Mouse (Mus musculus) hindbrain, embryonic 10.5 days (tissue): ENCODE data around the gene Plcd3. TPM values are rescaled to one million over a fixed set of nuclear protein-coding genes. Genes with fewer than 3 reads are reported as not detected.
A peak's percentile ranks its signal among the peaks of the same experiment; 100 is the strongest.

Experiments
- DNase-seq: peaks from one replicate; pipeline ENCODE4 v3.0.0-alpha.2; 2017; ENCODE audit warnings: low spot score
- H3K27ac ChIP-seq: fragments of 300-500 bp; sonication (generic); 2 replicates; pipeline ENCODE4 v1.5.1; 2016; ENCODE audit warnings: mild to moderate bottlenecking, moderate library complexity
- H3K27me3 ChIP-seq: fragments of 300-500 bp; sonication (generic); 2 replicates; pipeline ENCODE4 v1.6.1; 2016; ENCODE audit warnings: mild to moderate bottlenecking; ENCODE audit not compliant: poor library complexity, insufficient read depth, severe bottlenecking
- H3K36me3 ChIP-seq: fragments of 300-500 bp; sonication (generic); 2 replicates; pipeline ENCODE4 v1.6.1; 2016; ENCODE audit warnings: mild to moderate bottlenecking, moderate library complexity
- H3K4me1 ChIP-seq: fragments of 300-500 bp; sonication (generic); replicated peaks from 2 replicates; pipeline ENCODE4 v1.6.1; 2016; ENCODE audit warnings: mild to moderate bottlenecking
- H3K4me3 ChIP-seq: fragments of 300-500 bp; sonication (generic); 2 replicates; pipeline ENCODE4 v1.5.1; 2016; ENCODE audit warnings: mild to moderate bottlenecking, moderate library complexity
- H3K9me3 ChIP-seq: fragments of 300-500 bp; sonication (generic); 2 replicates; pipeline ENCODE4 v1.6.1; 2016; ENCODE audit warnings: mild to moderate bottlenecking, moderate library complexity
- WGBS: fragments of 180-500 bp; shearing (Covaris S2); methylation state at CpG from one replicate; pipeline ENCODE4 v1.1.7; 2016; 5-methylcytosine and 5-hydroxymethylcytosine counted together
- polyA plus RNA-seq: library from polyadenylated mRNA; unstranded; fragments of >200 nt; fragmentation: Nextera tagmentation; extraction: Ambion mirVana; gene quantifications from 2 replicates; pipeline ENCODE4 v1.2.1, GENCODE M21; 2016

Plcd3 gene
- polyA plus RNA-seq, 1 experiment from 2014 or later = 1.9 TPM

DNA sequence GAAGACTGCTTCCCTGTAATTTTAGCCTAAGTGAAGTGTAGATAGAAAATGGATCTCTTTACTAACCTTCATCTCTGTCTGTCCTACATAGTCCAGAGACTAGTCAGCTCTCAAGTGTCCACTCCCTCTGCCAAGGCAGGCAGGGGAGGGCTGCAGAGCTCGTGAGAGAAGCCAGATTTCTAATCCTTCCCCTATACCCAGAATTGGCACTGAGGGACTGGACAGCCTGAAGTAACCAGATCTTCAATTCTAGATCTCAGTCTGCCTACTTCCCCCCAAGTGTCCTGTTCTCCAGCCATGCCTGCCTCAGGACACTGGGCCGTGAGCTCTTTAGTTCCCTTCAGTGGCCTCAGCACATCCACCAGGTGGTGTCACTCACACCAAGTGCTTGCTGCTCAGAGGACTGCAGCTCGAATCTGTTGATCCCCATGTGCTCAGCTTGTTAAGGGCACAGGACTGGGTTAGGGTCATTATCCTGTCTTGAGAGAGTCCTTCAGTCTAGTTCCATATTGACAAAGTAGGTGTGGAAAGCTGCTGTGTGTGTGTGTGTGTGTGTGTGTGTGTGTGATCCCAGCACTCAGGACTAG, 42.9 kb downstream of the Plcd3 start:
- H3K4me3 ChIP-seq = no peak overlapping the region
- H3K27me3 ChIP-seq = no peaks in the 10 kb centered on the region
- peaks cover 92% of the 10 kb centered on the region for H3K36me3 ChIP-seq
- DNase-seq = no peak
- no peaks in the 10 kb centered on the region for H3K9me3 ChIP-seq
- H3K27ac ChIP-seq = no peak overlapping the region
- no peaks in the 10 kb centered on the region for H3K4me1 ChIP-seq
- WGBS = 82% methylated on average over 3 of the region's 3 CpGs

- H3K4me1 ChIP-seq = no peaks in the 10 kb centered on the region
- DNase-seq = no peak
- H3K27me3 ChIP-seq = no peaks in the 10 kb centered on the region
- H3K4me3 ChIP-seq = no peak overlapping the region
- H3K9me3 ChIP-seq = no peaks in the 10 kb centered on the region
- WGBS = 95% methylated on average over 7 of the region's 7 CpGs
- no peak overlapping the region for H3K27ac ChIP-seq
- peaks cover 95% of the 10 kb centered on the region for H3K36me3 ChIP-seq
Measured at GRCm38 (mm10) chr11:103056636-103057035, 44.8 kb downstream of the Plcd3 start.

DNA sequence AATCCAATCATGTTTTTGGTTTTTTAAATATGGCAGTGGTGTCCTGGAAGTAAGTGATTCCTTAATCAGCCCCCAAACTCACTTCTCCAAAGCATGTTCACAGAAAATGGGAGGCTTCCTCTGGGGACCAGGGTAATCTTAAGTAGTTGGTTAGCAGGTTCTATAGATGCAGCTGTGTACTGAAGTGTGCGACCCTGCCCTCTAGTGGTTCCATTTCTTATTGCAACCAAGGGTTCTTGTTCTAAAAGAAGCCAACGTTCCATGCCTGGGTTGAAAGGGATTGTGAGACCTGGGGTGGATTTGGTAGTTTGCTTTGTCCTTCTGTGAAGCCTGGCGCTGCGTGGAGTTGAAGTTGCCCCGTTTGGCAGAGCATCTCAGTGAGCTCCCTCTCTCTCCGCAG, 46.7 kb downstream of the Plcd3 start:
- no peak overlapping the region for H3K27ac ChIP-seq
- H3K27me3 ChIP-seq = no peaks in the 10 kb centered on the region
- H3K4me1 ChIP-seq = no peaks in the 10 kb centered on the region
- DNase-seq = peak; percentile 63
- no peak overlapping the region for H3K4me3 ChIP-seq
- H3K36me3 ChIP-seq = peaks cover 93% of the 10 kb centered on the region
- no peaks in the 10 kb centered on the region for H3K9me3 ChIP-seq
- WGBS = 53% methylated on average over 6 of the region's 6 CpGs

DNA sequence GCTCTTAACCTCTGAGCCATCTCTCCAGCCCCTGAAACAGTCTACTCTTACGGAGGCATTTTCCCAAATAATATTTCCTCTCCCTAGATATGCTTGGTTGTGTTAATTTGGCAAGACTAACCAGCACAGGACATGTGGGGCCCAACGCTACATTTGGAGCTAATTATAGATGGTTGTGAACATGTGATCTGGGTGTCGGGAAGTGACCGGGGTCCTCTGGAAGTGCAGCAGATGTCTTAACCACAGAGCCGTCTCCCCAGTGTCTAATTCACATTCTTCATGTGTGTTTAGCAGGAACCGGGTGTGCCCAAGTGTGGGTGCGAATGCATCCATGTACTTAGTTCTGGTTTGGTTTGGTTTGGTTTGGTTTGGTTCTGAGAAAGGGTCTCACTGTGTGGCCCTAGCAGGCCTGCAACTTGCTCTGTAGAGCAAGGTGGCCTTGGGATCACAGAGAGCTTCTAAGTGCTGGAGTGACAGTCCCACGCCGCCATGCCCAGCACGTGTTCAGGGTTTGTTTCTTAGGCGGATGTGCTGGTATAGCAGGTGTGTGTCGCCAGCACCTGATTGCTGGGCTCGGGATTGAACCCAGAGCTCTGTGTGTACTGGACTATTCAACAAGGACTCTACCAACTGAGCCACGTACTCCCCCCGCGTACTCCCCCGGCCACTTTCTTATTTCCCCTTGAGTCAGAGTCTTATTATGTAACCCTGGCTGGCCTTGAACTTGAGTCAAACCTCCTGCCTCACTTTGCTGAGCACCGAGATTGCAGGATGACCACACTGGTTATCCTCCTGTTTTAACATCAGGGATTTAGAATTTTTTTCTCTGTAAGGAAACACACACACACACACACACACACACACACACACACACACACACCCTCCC, 48.0 kb downstream of the Plcd3 start:
- Histone ChIP-seq H3K9me3 (no peaks in the 10 kb centered on the region), H3K4me1 (no peaks in the 10 kb centered on the region), H3K36me3 (peaks cover 84% of the 10 kb centered on the region), H3K27ac (no peak overlapping the region), H3K4me3 (no peak overlapping the region), H3K27me3 (no peaks in the 10 kb centered on the region)
- no peak for DNase-seq
- 95% methylated on average over 18 of the region's 18 CpGs for WGBS

DNA sequence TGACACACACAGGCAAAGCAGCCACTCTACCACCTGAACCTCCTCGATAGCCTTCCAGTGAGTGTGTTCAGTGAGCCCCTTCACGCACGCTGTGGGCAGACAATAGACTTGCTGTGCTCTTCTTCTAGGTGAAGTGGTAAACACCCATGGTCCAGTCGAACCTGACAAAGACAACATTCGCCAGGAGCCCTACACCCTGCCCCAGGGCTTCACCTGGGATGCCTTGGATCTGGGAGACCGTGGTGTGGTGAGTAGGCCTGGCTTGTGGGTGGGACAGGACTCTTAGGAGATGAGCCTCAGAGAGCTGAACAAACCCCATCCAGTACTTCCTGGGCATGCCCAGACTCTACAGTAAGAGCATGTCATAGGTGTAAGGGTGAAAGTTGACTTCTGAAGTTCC, 49.4 kb downstream of the Plcd3 start:
- 89% methylated on average over 6 of the region's 6 CpGs for WGBS
- DNase-seq = no peak
- no peak overlapping the region for H3K4me3 ChIP-seq
- H3K27me3 ChIP-seq = no peaks in the 10 kb centered on the region
- no peaks in the 10 kb centered on the region for H3K4me1 ChIP-seq
- no peak overlapping the region for H3K27ac ChIP-seq
- no peaks in the 10 kb centered on the region for H3K9me3 ChIP-seq
- peaks cover 78% of the 10 kb centered on the region for H3K36me3 ChIP-seq

DNA sequence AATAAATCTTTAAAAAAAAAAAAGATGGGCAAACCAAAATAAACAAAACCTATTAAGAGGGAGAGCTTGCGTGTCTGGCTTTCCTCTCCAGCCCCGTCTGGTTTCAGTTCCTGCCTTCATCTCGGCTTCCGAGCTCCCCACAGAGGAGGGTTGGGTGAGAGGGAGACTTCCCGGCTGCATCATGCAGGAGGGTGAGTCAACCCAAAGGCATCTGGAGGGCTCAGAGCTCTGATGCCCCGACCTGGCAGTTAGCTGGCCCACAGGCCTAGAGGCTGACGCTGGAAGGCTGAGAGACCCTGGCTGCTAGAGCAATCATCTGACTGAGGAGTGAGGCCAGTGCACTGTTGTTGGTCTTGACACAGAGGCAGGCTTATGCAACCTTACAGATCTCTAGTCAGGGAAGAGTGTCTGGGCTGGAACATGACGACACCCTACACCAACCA, 50.2 kb downstream of the Plcd3 start:
- Histone ChIP-seq H3K9me3 (no peaks in the 10 kb centered on the region), H3K36me3 (peaks cover 77% of the 10 kb centered on the region), H3K27me3 (no peaks in the 10 kb centered on the region)

GRCm38 (mm10) chr11:103050153-103050552, 51.3 kb downstream of the Plcd3 start:
- Histone ChIP-seq H3K27ac (no peak overlapping the region), H3K27me3 (no peaks in the 10 kb centered on the region), H3K4me3 (no peak overlapping the region), H3K9me3 (no peaks in the 10 kb centered on the region), H3K4me1 (no peaks in the 10 kb centered on the region), H3K36me3 (peaks cover 77% of the 10 kb centered on the region)
- WGBS = 94% methylated on average over 9 of the region's 9 CpGs
- no peak for DNase-seq

More for the DNA sequence above, 50.2 kb downstream of the Plcd3 start:
- no peak overlapping the region for H3K27ac ChIP-seq
- no peak for DNase-seq
- H3K4me3 ChIP-seq = no peak overlapping the region
- whole genome bisulfite sequencing = 81% methylated on average over 8 of the region's 8 CpGs
- no peaks in the 10 kb centered on the region for H3K4me1 ChIP-seq

GRCm38 (mm10) chr11:103049611-103050010, 51.8 kb downstream of the Plcd3 start:
- 95% methylated on average over 5 of the region's 5 CpGs for WGBS
- no peak for DNase-seq
- H3K36me3 ChIP-seq = peaks cover 81% of the 10 kb centered on the region
- H3K4me1 ChIP-seq = no peaks in the 10 kb centered on the region
- H3K9me3 ChIP-seq = no peaks in the 10 kb centered on the region
- no peak overlapping the region for H3K27ac ChIP-seq
- no peak overlapping the region for H3K4me3 ChIP-seq
- H3K27me3 ChIP-seq = no peaks in the 10 kb centered on the region

DNA sequence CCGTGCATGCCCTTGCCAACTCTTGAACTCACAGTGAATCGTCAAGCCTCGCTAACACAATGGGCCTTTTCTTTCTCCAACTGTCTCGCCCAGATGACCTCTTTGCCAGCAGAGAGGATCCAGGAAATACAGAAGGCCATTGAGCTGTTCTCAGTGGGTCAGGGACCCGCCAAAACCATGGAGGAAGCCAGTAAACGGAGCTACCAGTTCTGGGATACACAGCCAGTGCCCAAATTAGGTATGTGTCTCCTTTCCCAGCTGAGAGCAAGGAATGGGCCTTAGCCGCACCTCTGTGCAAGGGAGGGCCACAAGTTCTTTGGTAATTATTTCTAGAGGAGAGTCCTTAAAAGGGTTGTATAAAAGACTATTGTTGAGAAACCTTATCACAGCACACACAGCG, 55.2 kb downstream of the Plcd3 start:
- no peaks in the 10 kb centered on the region for H3K9me3 ChIP-seq
- H3K27ac ChIP-seq = no peak overlapping the region
- H3K4me3 ChIP-seq = no peak overlapping the region
- no peak for DNase-seq
- peaks cover 78% of the 10 kb centered on the region for H3K36me3 ChIP-seq
- no peaks in the 10 kb centered on the region for H3K4me1 ChIP-seq
- no peaks in the 10 kb centered on the region for H3K27me3 ChIP-seq
- WGBS = 60% methylated on average over 8 of the region's 8 CpGs

DNA sequence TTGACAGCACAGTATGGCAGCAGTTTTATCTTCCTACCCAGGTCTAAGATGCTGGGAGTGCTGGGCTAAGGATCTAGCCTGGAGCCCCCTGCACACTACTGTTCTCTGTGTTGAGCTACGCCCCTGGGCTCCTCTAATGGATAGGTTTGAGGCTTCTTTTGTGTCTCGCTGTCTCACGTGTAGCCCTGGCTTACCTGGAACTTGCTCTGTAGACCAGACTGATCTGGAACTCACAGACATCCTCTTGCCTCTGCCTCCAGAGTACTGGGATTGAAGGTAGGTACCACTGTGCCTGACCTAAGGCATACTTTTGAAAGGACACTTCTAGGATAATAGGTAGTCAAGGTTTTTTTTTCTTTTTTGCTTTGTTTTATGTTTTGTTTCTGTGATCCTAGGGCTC, 57.5 kb downstream of the Plcd3 start:
- no peak overlapping the region for H3K4me3 ChIP-seq
- no peak for DNase-seq
- peaks cover 73% of the 10 kb centered on the region for H3K36me3 ChIP-seq
- no peak overlapping the region for H3K27ac ChIP-seq
- no peaks in the 10 kb centered on the region for H3K4me1 ChIP-seq
- 98% methylated on average over 3 of the region's 3 CpGs for WGBS
- no peaks in the 10 kb centered on the region for H3K27me3 ChIP-seq
- no peaks in the 10 kb centered on the region for H3K9me3 ChIP-seq

DNA sequence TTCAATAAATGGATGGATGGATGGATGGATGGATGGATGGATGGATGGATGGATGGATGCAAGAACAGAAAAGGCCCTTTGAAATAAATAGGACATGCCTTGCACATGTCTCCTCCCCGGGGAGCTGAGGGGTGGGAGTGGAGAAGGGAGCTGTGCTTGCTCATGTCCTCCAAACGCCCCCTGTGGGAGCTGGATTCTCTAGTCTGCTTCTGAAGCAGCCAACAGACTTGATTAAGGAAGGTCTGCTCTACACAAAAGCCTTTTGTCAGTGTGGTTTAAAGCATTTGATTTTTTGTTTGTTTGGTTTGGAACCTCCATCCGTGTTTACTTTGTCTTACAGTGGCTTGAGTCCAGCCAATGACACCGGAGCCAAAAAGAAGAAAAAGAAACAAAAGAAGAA, 58.6 kb downstream of the Plcd3 start:
- no peak for DNase-seq
- H3K4me3 ChIP-seq = no peak overlapping the region
- WGBS = 85% methylated on average over 4 of the region's 4 CpGs
- H3K4me1 ChIP-seq = no peaks in the 10 kb centered on the region
- no peak overlapping the region for H3K27ac ChIP-seq
- H3K27me3 ChIP-seq = no peaks in the 10 kb centered on the region
- H3K9me3 ChIP-seq = no peaks in the 10 kb centered on the region
- peaks cover 84% of the 10 kb centered on the region for H3K36me3 ChIP-seq

DNA sequence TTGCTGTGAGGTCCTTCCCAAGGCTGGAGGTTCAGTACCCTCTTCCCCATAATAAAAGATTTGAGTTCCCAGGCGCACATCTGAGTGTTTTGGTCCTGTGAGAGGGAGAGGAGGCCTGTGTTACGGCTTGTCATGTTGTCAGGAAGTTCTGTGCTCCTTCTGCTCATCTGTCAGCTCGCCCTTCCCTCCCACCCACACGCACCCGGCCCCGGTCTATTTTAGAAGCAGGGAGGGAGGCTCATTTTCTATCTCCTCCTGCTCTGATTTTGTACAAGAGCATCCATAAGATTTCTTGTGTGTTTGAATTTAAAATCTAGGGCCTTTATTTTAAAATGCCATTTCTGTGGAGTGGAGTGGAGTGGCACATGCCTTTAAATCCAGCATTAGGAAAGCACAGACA, 63.4 kb downstream of the Plcd3 start:
- WGBS = 93% methylated on average over 6 of the region's 6 CpGs
- no peak for DNase-seq
- Histone ChIP-seq H3K4me1 (no peaks in the 10 kb centered on the region), H3K4me3 (no peak overlapping the region), H3K9me3 (no peaks in the 10 kb centered on the region), H3K36me3 (peaks cover 72% of the 10 kb centered on the region), H3K27ac (no peak overlapping the region), H3K27me3 (no peaks in the 10 kb centered on the region)

DNA sequence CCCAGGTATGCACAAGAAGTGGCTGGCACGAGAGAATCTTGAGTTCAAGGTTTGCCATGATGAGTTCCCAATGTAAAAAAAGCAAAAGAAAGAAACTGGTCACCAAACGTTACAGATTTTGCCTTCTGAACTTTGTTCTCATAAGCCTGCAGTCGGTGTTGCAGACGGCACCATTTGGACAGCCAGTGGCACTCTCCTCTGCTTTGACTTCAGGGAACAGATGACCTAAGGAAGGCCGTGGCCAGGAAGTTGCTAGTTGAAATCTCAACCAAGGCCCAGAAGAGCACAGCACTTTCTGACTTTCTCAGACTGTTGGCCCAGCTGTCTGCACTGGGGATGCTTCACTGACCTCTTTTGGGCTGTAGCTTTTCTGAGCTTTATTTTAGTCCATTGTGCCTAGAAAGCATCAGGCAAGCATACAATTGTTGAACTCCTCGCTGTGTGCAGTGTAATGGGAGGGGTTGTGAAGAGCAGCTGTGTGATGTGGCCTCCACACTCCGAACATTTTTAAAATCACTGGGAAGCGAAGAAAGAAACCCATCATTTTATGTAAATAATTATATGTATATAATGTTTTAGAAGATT, 64.5 kb downstream of the Plcd3 start:
- Histone ChIP-seq H3K4me3 (no peak overlapping the region), H3K27me3 (no peaks in the 10 kb centered on the region), H3K36me3 (peaks cover 71% of the 10 kb centered on the region), H3K4me1 (no peaks in the 10 kb centered on the region), H3K27ac (no peak overlapping the region), H3K9me3 (no peaks in the 10 kb centered on the region)
- DNase-seq = no peak
- 88% methylated on average over 8 of the region's 8 CpGs for WGBS
